Mouse (Mus musculus): Measurements from ENCODE around the gene Dab2. TPM values are rescaled to one million over a fixed set of nuclear protein-coding genes. Genes with fewer than 3 reads are reported as not detected.

Gene Dab2
- polyA plus RNA-seq, 1 experiment from 2014 or later: 55.6 TPM

GRCm38 (mm10) chr15:6319352-6319751 lies 19.8 kb downstream of the Dab2 start:
- 95% methylated on average over 6 of the region's 6 CpGs for WGBS

GRCm38 (mm10) chr15:6320501-6320900 lies 20.9 kb downstream of the Dab2 start:
- Histone ChIP-seq H3K9me3 (ENCODE audit: control insufficient read depth, low read length) (no peaks in the 10 kb centered on the region), H3K4me2 (ENCODE audit: low read depth, low read length, severe bottlenecking) (no peak overlapping the region), H3K27me3 (ENCODE audit: control insufficient read depth, insufficient read depth, low read length) (no peaks in the 10 kb centered on the region), H3K4me1 (replicated peaks; ENCODE audit: control insufficient read depth, insufficient read depth, low read length) (no peaks in the 10 kb centered on the region), H3K9ac (ENCODE audit: low read length) (no peak overlapping the region), H3K27ac (ENCODE audit: low read depth, low read length) (no peak overlapping the region), H3K36me3 (ENCODE audit: control insufficient read depth, insufficient read depth, low read length) (no peaks in the 10 kb centered on the region), H3K4me3 (ENCODE audit: low read depth, low read length) (no peak overlapping the region)
- ATAC-seq (replicated peaks; ENCODE audit: low FRiP score) (no peak), DNase-seq (ENCODE audit: low spot score) (no peak)
- WGBS: 59% methylated on average over 5 of the region's 5 CpGs

More at GRCm38 (mm10) chr15:6319352-6319751, 19.8 kb downstream of the Dab2 start:
- no peak overlapping the region for H3K4me2 ChIP-seq (ENCODE audit: low read depth, low read length, severe bottlenecking)
- no peaks in the 10 kb centered on the region for H3K36me3 ChIP-seq (ENCODE audit: control insufficient read depth, insufficient read depth, low read length)
- H3K9me3 ChIP-seq (ENCODE audit: control insufficient read depth, low read length): no peaks in the 10 kb centered on the region
- H3K9ac ChIP-seq (ENCODE audit: low read length): no peak overlapping the region
- H3K27me3 ChIP-seq (ENCODE audit: control insufficient read depth, insufficient read depth, low read length): no peaks in the 10 kb centered on the region
- H3K27ac ChIP-seq (ENCODE audit: low read depth, low read length): no peak overlapping the region
- DNase-seq (ENCODE audit: low spot score) (no peak), ATAC-seq (replicated peaks; ENCODE audit: low FRiP score) (no peak)
- H3K4me3 ChIP-seq (ENCODE audit: low read depth, low read length): no peak overlapping the region
- H3K4me1 ChIP-seq (replicated peaks; ENCODE audit: control insufficient read depth, insufficient read depth, low read length): no peaks in the 10 kb centered on the region

- ATAC-seq (replicated peaks; ENCODE audit: low FRiP score) (no peak), DNase-seq (ENCODE audit: low spot score) (no peak)
- no peaks in the 10 kb centered on the region for H3K4me1 ChIP-seq (replicated peaks; ENCODE audit: control insufficient read depth, insufficient read depth, low read length)
- H3K4me3 ChIP-seq (ENCODE audit: low read depth, low read length): no peak overlapping the region
- no peak overlapping the region for H3K4me2 ChIP-seq (ENCODE audit: low read depth, low read length, severe bottlenecking)
- no peaks in the 10 kb centered on the region for H3K9me3 ChIP-seq (ENCODE audit: control insufficient read depth, low read length)
- no peak overlapping the region for H3K27ac ChIP-seq (ENCODE audit: low read depth, low read length)
- WGBS: 80% methylated on average over 4 of the region's 4 CpGs
- no peak overlapping the region for H3K9ac ChIP-seq (ENCODE audit: low read length)
- no peaks in the 10 kb centered on the region for H3K27me3 ChIP-seq (ENCODE audit: control insufficient read depth, insufficient read depth, low read length)
- H3K36me3 ChIP-seq (ENCODE audit: control insufficient read depth, insufficient read depth, low read length): no peaks in the 10 kb centered on the region
Observed at GRCm38 (mm10) chr15:6321263-6321662, 21.7 kb downstream of the Dab2 start.

DNA sequence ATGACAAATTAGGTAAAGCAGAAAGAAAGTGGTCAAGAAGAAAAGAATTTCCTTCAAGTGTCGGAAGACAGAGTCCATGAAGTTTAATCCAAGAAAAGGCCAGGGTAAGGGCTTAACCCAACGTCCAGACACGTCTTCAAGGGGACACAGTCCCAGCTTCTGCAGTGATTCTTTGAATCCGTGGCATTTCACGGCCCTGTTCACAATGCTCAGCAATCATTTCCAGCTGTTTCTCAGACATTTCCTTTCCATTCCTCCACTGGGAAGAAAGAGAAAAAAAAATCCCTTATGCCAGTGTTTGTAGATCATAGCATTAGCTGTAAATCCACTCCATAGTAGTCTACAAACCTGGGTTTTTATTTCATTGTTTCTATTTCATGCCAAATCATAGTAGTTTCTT lies 22.7 kb downstream of the Dab2 start:
- WGBS: 48% methylated on average over 5 of the region's 5 CpGs
- Histone ChIP-seq H3K4me3 (ENCODE audit: low read depth, low read length) (no peak overlapping the region), H3K9me3 (ENCODE audit: control insufficient read depth, low read length) (no peaks in the 10 kb centered on the region), H3K27me3 (ENCODE audit: control insufficient read depth, insufficient read depth, low read length) (no peaks in the 10 kb centered on the region), H3K4me2 (ENCODE audit: low read depth, low read length, severe bottlenecking) (no peak overlapping the region), H3K36me3 (ENCODE audit: control insufficient read depth, insufficient read depth, low read length) (no peaks in the 10 kb centered on the region), H3K4me1 (replicated peaks; ENCODE audit: control insufficient read depth, insufficient read depth, low read length) (no peaks in the 10 kb centered on the region), H3K27ac (ENCODE audit: low read depth, low read length) (no peak overlapping the region), H3K9ac (ENCODE audit: low read length) (no peak overlapping the region)
- DNase-seq (ENCODE audit: low spot score): no peak
- no peak for ATAC-seq (replicated peaks; ENCODE audit: low FRiP score)

GRCm38 (mm10) chr15:6323577-6323976 lies 24.0 kb downstream of the Dab2 start:
- H3K9me3 ChIP-seq (ENCODE audit: control insufficient read depth, low read length): no peaks in the 10 kb centered on the region
- ATAC-seq (replicated peaks; ENCODE audit: low FRiP score) (no peak), DNase-seq (ENCODE audit: low spot score) (no peak)
- H3K4me2 ChIP-seq (ENCODE audit: low read depth, low read length, severe bottlenecking): no peak overlapping the region
- no peak overlapping the region for H3K27ac ChIP-seq (ENCODE audit: low read depth, low read length)
- no peaks in the 10 kb centered on the region for H3K36me3 ChIP-seq (ENCODE audit: control insufficient read depth, insufficient read depth, low read length)
- H3K27me3 ChIP-seq (ENCODE audit: control insufficient read depth, insufficient read depth, low read length): no peaks in the 10 kb centered on the region
- WGBS: 92% methylated on average over 7 of the region's 7 CpGs
- H3K4me1 ChIP-seq (replicated peaks; ENCODE audit: control insufficient read depth, insufficient read depth, low read length): no peaks in the 10 kb centered on the region
- H3K4me3 ChIP-seq (ENCODE audit: low read depth, low read length): no peak overlapping the region
- H3K9ac ChIP-seq (ENCODE audit: low read length): no peak overlapping the region

DNA sequence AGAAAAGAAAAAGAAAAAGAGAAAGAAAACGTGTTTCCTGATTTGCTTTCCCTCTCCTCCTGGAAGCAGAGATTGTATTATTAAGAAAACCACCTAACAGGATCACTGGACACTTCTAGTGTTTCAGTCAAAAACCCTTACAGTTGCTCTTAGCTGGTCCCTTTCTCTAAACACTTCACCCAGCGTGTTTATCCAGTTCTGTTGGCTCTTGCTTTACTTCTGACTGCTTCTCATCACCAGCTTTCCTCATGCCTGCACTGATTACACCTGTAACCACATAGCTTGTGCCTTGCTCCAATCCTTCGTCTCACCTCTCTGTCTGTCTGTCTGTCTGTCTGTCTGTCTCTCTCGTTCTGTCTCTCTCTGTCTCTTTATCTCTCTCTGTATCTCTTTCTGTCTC lies 25.9 kb downstream of the Dab2 start:
- Histone ChIP-seq H3K9ac (ENCODE audit: low read length) (no peak overlapping the region), H3K36me3 (ENCODE audit: control insufficient read depth, insufficient read depth, low read length) (no peaks in the 10 kb centered on the region), H3K4me2 (ENCODE audit: low read depth, low read length, severe bottlenecking) (no peak overlapping the region), H3K4me3 (ENCODE audit: low read depth, low read length) (no peak overlapping the region), H3K27ac (ENCODE audit: low read depth, low read length) (no peak overlapping the region), H3K4me1 (replicated peaks; ENCODE audit: control insufficient read depth, insufficient read depth, low read length) (no peaks in the 10 kb centered on the region), H3K9me3 (ENCODE audit: control insufficient read depth, low read length) (no peaks in the 10 kb centered on the region), H3K27me3 (ENCODE audit: control insufficient read depth, insufficient read depth, low read length) (no peaks in the 10 kb centered on the region)
- 86% methylated on average over 4 of the region's 4 CpGs for WGBS
- DNase-seq (ENCODE audit: low spot score) (no peak), ATAC-seq (replicated peaks; ENCODE audit: low FRiP score) (no peak)

- Histone ChIP-seq H3K36me3 (ENCODE audit: control insufficient read depth, insufficient read depth, low read length) (no peaks in the 10 kb centered on the region), H3K9me3 (ENCODE audit: control insufficient read depth, low read length) (no peaks in the 10 kb centered on the region), H3K4me1 (replicated peaks; ENCODE audit: control insufficient read depth, insufficient read depth, low read length) (no peaks in the 10 kb centered on the region), H3K4me2 (ENCODE audit: low read depth, low read length, severe bottlenecking) (no peak overlapping the region), H3K27me3 (ENCODE audit: control insufficient read depth, insufficient read depth, low read length) (no peaks in the 10 kb centered on the region), H3K27ac (ENCODE audit: low read depth, low read length) (no peak overlapping the region), H3K9ac (ENCODE audit: low read length) (no peak overlapping the region), H3K4me3 (ENCODE audit: low read depth, low read length) (no peak overlapping the region)
- ATAC-seq (replicated peaks; ENCODE audit: low FRiP score): no peak
- 89% methylated on average over 4 of the region's 4 CpGs for WGBS
- DNase-seq (ENCODE audit: low spot score): no peak
Observed at GRCm38 (mm10) chr15:6326011-6326410, 26.4 kb downstream of the Dab2 start.

DNA sequence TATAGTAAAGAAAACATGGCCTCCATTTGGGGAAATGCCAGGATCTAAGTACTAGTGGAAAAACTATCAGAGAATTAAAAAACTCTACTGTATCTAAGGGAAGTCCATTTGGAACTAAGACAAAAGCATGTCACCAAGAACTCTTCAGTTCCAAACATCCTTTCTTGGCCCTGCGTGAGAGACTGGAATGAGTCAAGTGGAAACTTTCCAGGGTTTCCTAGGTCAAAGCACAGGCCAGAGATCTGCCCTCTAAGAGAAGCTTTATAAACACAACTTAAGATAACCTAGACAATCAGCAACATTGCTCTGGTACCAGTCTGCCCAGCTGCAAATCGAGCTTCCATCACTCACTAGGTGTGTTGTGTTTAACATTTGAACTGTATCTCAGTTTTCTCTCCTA lies 31.8 kb downstream of the Dab2 start:
- Histone ChIP-seq H3K9ac (ENCODE audit: low read length) (no peak overlapping the region), H3K4me3 (ENCODE audit: low read depth, low read length) (no peak overlapping the region), H3K9me3 (ENCODE audit: control insufficient read depth, low read length) (no peaks in the 10 kb centered on the region), H3K27ac (ENCODE audit: low read depth, low read length) (no peak overlapping the region), H3K27me3 (ENCODE audit: control insufficient read depth, insufficient read depth, low read length) (no peaks in the 10 kb centered on the region), H3K4me1 (replicated peaks; ENCODE audit: control insufficient read depth, insufficient read depth, low read length) (no peaks in the 10 kb centered on the region), H3K4me2 (ENCODE audit: low read depth, low read length, severe bottlenecking) (no peak overlapping the region), H3K36me3 (ENCODE audit: control insufficient read depth, insufficient read depth, low read length) (no peaks in the 10 kb centered on the region)
- DNase-seq (ENCODE audit: low spot score) (no peak), ATAC-seq (replicated peaks; ENCODE audit: low FRiP score) (no peak)
- 77% methylated on average over 2 of the region's 2 CpGs for WGBS

DNA sequence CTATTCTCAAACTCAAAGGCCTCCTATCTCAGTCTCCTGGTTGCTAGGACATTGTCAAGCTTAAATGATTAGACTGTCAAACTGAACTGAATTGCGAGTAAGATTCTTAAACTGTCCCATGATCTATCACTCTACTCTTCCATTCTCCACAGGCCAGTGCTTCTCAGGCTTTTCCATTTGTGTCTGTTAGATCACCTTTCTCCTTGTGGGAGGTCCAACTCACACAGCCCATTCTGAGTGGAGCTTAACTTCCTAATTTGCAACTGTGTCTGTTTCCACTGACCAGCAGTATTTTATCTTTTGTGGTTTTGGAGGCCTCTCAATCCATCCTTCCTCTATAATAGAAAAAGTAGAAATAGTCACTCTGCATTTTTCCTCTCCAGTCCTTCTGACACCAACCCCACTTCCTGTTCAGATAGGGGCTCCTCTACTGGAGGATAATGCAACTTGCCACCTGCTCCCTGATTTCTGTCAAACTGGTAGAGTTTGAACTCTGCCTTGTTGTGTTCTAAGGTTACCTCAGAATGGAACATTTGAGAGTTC lies 35.1 kb downstream of the Dab2 start:
- no peaks in the 10 kb centered on the region for H3K4me1 ChIP-seq (replicated peaks; ENCODE audit: control insufficient read depth, insufficient read depth, low read length)
- no peak overlapping the region for H3K4me3 ChIP-seq (ENCODE audit: low read depth, low read length)
- WGBS: 83% methylated on average over 1 of the region's 1 CpGs
- no peak overlapping the region for H3K4me2 ChIP-seq (ENCODE audit: low read depth, low read length, severe bottlenecking)
- no peak overlapping the region for H3K27ac ChIP-seq (ENCODE audit: low read depth, low read length)
- no peaks in the 10 kb centered on the region for H3K27me3 ChIP-seq (ENCODE audit: control insufficient read depth, insufficient read depth, low read length)
- H3K9ac ChIP-seq (ENCODE audit: low read length): no peak overlapping the region
- ATAC-seq (replicated peaks; ENCODE audit: low FRiP score): no peak
- H3K36me3 ChIP-seq (ENCODE audit: control insufficient read depth, insufficient read depth, low read length): no peaks in the 10 kb centered on the region
- DNase-seq (ENCODE audit: low spot score): no peak
- H3K9me3 ChIP-seq (ENCODE audit: control insufficient read depth, low read length): no peaks in the 10 kb centered on the region
